Mouse (Mus musculus) bone marrow, adult 2 months (tissue): ENCODE data around the gene Serinc5.

Experiments used
- CTCF ChIP-seq: fragments of 200-500 bp; IDR thresholded peaks from 2 replicates; pipeline ENCODE4 v1.5.1; 2011; ENCODE audit warnings: low read length, control low read depth; ENCODE audit not compliant: control insufficient read depth, insufficient read depth
- POLR2A ChIP-seq: fragments of 200-500 bp; IDR thresholded peaks from 2 replicates; pipeline ENCODE4 v1.6.1; 2011; ENCODE audit warnings: low read depth, mild to moderate bottlenecking, control low read depth, low read length, borderline replicate concordance; ENCODE audit not compliant: control insufficient read depth

DNA sequence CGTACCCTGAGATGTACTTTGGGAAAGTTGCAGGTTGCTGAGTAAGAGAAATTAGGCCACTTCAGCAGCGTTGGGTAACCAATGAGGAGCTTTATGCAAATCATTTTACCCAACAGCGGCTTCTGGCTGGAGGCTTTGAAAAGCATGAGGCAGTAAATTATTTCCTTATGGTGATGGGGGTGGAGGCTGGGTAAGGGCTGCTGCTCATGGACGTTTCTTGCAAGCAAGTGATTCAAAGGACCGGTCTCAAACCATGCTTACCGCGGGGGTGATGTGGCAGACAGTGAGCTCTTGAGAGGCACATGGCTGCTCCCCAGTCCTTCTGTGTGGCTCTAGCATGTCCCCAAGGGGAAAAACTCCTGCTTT is 26.0 kb downstream of the Serinc5 start:
- TF ChIP-seq CTCF (no peak), POLR2A (no peak)
